In genomic region chr17:45794926-45795325, GRCm38 (mm10) we compare ENCODE assay signal across 13 mouse cellular contexts.
DNase-seq lines count a peak whose midpoint lies in the region.
"Had no signal": no experiment of that assay in that cellular context is flagged by ENCODE, and none has a peak within 500 bp of the region (broad histone marks: within the 10 kb centered on the region; RNA-seq: fewer than 3 reads in every experiment).

No protein-coding gene starts in this region.

- intact Hi-C loops in heart, postnatal 10 days (cut with DNase I) = no loop called here

- DNase-seq in 3T3-L1 (ENCODE audit: low read depth, low spot score) = peak; percentile 80
- DNase-seq in brain, adult 2 months (ENCODE audit: low read depth, low spot score) = peak; percentile 57
- no peak for DNase-seq in frontal cortex, postnatal 36 days (ENCODE audit: low spot score in 2 of 2)
- no peak for DNase-seq in cerebellum, postnatal 14 days
- DNase-seq in heart, postnatal 10 days = no peak
- DNase-seq: adrenal gland, adult 8-10 months; adrenal gland, postnatal 14 days; adrenal gland, postnatal 36 days; cerebellum, adult 11 months; cerebellum, adult 18-20 months; cerebellum, adult 8-10 months; cerebellum, adult 9-11 months; cerebellum, postnatal 25 days had no signal

Comparison
In these comparisons a context has a peak if more than half of its experiments do, and no peak if none do; other contexts are left out.
1. DNase-seq: peak in 3T3-L1 (single experiment) and brain, adult 2 months (single experiment); none in frontal cortex, postnatal 36 days (0 of 2), cerebellum, postnatal 14 days (0 of 2) and heart, postnatal 10 days (0 of 2).